Mouse (Mus musculus) hindbrain, embryonic 13.5 days (tissue): ENCODE measurements around the gene Hoxa1. TPM values are rescaled to one million over a fixed set of nuclear protein-coding genes. Genes with fewer than 3 reads are reported as not detected.
A peak's percentile ranks its signal among the peaks of the same experiment; 100 is the strongest.

Experiments
- ATAC-seq: fragments of 200-750 bp; cut with Nextera tagmentation; 2 replicates; pipeline ENCODE4 v1.8.0; 2017; ENCODE audit warnings: moderate TSS enrichment; ENCODE audit not compliant: low FRiP score
- H3K27ac ChIP-seq: fragments of 300-500 bp; sonication (generic); 2 replicates; pipeline ENCODE4 v1.5.1; 2015; ENCODE audit warnings: inconsistent platforms, mild to moderate bottlenecking, moderate library complexity
- H3K27me3 ChIP-seq: fragments of 300-500 bp; sonication (generic); 2 replicates; pipeline ENCODE4 v1.6.1; 2015; ENCODE audit warnings: mild to moderate bottlenecking, inconsistent platforms
- H3K36me3 ChIP-seq: fragments of 300-500 bp; sonication (generic); 2 replicates; pipeline ENCODE4 v1.6.1; 2015; ENCODE audit warnings: mild to moderate bottlenecking, inconsistent platforms
- H3K4me1 ChIP-seq: fragments of 300-500 bp; sonication (generic); replicated peaks from 2 replicates; pipeline ENCODE4 v1.6.1; 2015; ENCODE audit warnings: inconsistent platforms
- H3K4me2 ChIP-seq: fragments of 300-500 bp; sonication (generic); 2 replicates; pipeline ENCODE4 v1.6.1; 2015; ENCODE audit warnings: inconsistent platforms, mild to moderate bottlenecking, moderate library complexity
- H3K4me3 ChIP-seq: fragments of 300-500 bp; sonication (generic); 2 replicates; pipeline ENCODE4 v1.5.1; 2015; ENCODE audit warnings: mild to moderate bottlenecking, inconsistent platforms
- H3K9ac ChIP-seq: fragments of 300-500 bp; sonication (generic); 2 replicates; pipeline ENCODE4 v1.6.1; 2015; ENCODE audit warnings: mild to moderate bottlenecking, inconsistent platforms
- H3K9me3 ChIP-seq: fragments of 300-500 bp; sonication (generic); 2 replicates; pipeline ENCODE4 v1.6.1; 2016; ENCODE audit warnings: inconsistent platforms
- WGBS: fragments of 180-500 bp; shearing (Covaris S2); methylation state at CpG from one replicate; pipeline ENCODE4 v1.1.7; 2015; 5-methylcytosine and 5-hydroxymethylcytosine counted together
- polyA plus RNA-seq: library from polyadenylated mRNA; unstranded; fragments of >200 nt; fragmentation: Nextera tagmentation; extraction: Ambion mirVana; gene quantifications from 2 replicates; pipeline ENCODE4 v1.2.1, GENCODE M21; 2015

Hoxa1 gene
- polyA plus RNA-seq, 1 experiment from 2014 or later, result 2.0 TPM

DNA sequence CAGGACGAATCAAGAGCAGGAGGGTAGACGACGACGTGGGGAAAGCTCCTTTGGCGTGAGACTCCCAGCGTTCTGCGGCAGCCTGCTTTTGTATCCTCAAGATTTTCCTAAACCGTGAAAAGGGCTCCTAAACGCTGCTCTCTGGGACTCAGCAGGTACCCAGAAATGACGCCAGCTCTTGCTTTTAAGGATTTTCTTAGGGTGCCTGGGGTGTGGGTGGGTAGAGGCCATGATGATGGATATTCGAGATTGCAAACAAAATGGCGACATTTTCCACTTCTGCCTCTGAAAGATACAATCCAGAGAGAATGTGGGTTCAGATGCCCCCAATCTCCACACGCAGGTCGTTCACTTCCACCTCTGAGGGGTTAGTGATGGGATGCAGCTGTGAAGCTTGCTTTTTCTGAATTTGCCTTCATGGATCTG lies 9.6 kb upstream of the Hoxa1 start:
- Histone ChIP-seq H3K36me3 (peaks cover 3% of the 10 kb centered on the region; the same call in 1 of the 2 replicates), H3K4me1 (peaks cover 43% of the 10 kb centered on the region), H3K9ac (peak overlapping the region; percentile 100), H3K27me3 (peaks cover 36% of the 10 kb centered on the region), H3K27ac (peak overlapping the region; percentile 100), H3K9me3 (no peaks in the 10 kb centered on the region), H3K4me3 (peak overlapping the region; percentile 70), H3K4me2 (peak overlapping the region; percentile 88)
- no peak for ATAC-seq
- WGBS, result 2% methylated on average over 14 of the region's 14 CpGs

DNA sequence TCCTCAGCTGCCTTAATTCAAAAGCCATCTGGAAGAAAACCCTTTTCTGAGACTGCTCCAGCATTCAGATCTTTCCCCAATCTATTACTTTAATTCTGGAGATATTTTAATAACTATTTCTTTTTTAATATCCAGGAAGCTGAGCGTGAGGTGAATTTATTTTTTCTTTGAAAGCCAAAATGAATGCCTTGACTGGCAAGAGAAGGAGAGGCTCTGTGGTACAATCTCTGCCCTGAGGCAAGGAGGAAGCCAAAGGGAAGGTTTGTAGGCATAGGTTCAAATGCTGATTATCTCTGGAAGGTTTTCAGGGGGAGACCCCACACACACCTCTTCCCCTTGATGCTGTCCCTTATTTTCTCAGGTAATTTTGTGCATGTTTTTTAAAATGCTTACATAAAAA lies 9.1 kb upstream of the Hoxa1 start:
- Histone ChIP-seq H3K4me3 (peak overlapping the region; percentile 70), H3K27me3 (peaks cover 31% of the 10 kb centered on the region), H3K9ac (peak overlapping the region; percentile 100), H3K27ac (peak overlapping the region; percentile 100), H3K4me1 (peaks cover 38% of the 10 kb centered on the region), H3K36me3 (peaks cover 3% of the 10 kb centered on the region; the same call in 1 of the 2 replicates), H3K4me2 (peak overlapping the region; percentile 88), H3K9me3 (no peaks in the 10 kb centered on the region)
- ATAC-seq, result no peak
- 6% methylated on average over 1 of the region's 1 CpGs for WGBS

DNA sequence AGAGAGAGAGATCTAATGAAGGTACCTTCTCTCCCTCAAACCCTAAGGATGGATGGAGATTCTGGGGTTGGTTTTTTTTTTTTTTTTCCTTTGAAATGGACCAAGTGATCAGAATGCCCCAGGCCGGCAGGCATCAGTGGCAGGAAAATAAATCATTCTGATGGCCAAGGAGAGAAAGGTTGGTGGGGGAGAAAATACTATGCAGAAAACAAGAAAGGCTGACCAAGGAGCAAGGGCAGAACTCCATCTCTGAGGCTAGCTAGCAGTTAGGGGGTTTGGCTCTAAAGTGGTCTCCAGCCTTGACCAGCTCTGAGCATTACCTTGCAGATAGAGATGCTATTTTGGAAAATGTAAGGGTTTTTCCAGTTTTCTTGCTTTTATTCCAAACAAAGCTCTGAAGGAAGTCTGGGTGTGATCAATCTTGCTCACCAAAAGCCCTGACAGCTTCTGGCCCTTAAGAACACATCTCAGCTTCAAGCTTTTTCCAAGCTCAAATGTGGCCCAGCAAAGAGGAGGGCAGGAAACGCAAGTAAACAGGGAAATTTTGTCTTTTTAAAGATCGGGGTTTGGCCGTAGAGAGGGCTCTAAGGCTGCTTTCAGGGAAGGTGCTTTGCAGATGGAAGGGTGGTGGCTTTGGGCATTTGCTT lies 8.4 kb upstream of the Hoxa1 start:
- peaks cover 27% of the 10 kb centered on the region for H3K27me3 ChIP-seq

DNA sequence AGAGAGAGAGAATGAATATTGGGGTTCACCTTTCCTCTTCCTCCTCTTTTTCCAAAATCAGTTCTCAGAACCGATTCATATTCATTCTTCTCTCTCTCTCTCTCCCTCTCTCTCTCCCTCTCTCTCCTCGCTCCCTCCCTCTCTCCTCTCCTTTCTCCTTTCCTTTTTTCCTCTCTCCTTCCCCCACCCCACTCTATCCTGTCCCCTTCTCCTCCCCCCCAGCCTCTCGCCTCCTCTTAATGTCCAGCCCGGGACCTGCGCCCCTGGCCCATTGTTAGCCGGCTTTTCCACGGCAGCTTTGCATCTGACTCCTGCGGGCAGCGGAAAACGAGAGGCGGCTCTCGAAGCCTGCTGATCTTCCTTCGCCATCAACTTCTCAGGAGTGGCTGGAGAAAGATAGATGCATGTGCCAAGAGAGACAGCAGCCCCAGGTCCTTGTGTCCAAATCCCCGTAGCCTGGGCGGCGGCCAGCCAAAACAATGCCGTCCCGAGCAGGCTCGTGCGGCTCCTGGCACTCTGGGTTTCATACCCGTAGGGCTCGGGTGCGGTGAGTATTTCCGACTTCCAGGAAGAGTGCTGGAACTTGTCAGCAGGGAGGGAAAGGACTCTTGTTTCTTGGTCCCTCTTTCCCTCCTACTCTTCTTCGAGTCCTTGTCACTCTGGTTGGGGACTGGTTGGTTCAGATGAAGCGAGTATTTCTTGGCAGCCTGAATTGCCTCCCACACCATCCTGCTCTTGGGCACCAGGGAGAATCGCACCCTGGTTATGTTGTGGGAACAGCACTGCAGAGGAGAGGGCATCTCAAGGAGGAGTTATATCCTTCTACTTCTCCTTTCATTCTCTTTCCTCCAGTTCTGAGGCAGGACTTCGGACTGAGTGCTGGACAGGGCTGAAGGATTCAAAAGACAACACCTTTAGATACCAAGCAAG lies 7.6 kb upstream of the Hoxa1 start:
- Histone ChIP-seq H3K9ac (peak overlapping the region; percentile 100), H3K4me3 (peak overlapping the region; percentile 70), H3K27me3 (peaks cover 20% of the 10 kb centered on the region; the same call in 1 of the 2 replicates), H3K36me3 (peaks cover 3% of the 10 kb centered on the region; the same call in 1 of the 2 replicates), H3K4me1 (peaks cover 24% of the 10 kb centered on the region), H3K4me2 (peak overlapping the region; percentile 88), H3K27ac (peak overlapping the region; percentile 100), H3K9me3 (no peaks in the 10 kb centered on the region)
- under 1% methylated on average over 28 of the region's 28 CpGs for WGBS
- ATAC-seq, result no peak

More for the DNA sequence above, 8.4 kb upstream of the Hoxa1 start:
- H3K4me2 ChIP-seq, result peak overlapping the region; percentile 88
- no peak for ATAC-seq
- peaks cover 3% of the 10 kb centered on the region; the same call in 1 of the 2 replicates for H3K36me3 ChIP-seq
- no peaks in the 10 kb centered on the region for H3K9me3 ChIP-seq
- peaks cover 31% of the 10 kb centered on the region for H3K4me1 ChIP-seq
- H3K9ac ChIP-seq, result peak overlapping the region; percentile 100
- H3K27ac ChIP-seq, result peak overlapping the region; percentile 100
- 2% methylated on average over 4 of the region's 4 CpGs for WGBS
- peak overlapping the region; percentile 70 for H3K4me3 ChIP-seq

DNA sequence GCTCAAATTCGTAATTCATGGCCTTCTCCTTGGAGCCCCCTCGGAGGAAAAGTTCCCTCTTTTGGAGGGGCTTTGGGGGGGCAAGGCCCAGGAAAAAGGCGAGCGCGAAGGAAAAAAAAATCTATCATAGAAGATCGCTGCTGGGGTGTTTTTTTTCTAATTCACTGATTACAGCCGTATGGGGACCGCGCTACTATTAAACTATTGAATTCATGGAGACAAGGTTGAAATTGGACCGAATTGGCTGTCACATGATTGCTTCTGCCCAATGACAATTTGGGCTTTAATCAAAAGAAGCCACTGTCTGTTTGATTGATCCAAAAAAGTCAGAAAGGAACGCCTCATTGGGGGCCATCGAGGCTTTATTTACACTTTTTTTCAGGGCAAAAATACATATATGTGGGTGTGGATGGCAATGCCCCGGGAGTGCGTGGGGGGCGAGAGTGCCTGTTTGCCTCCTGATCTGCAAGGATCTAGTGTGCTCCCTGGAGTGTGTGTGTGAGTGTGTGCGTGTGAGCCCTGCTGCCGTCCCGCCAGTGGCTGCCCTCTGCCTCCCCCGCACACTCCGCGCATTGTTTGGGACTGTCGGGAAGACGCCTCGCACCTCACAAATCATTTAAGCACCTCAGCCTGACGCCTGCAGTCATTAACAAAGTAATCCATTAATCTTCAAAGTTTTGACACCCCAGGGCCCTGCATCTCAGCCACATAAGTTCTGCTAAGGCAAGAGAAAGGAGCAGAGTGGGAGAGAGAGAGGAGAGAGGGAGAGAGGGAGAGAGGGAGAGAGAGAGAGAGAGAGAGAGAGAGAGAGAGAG lies 6.7 kb upstream of the Hoxa1 start, which contains the start of gene Hoxa2:
Gene Hoxa2 (minus strand): TSS at position 206 of the 815 bp plus-strand sequence.
- peak within 1 kb of the TSS; percentile 100 for H3K9ac ChIP-seq
- H3K4me1 ChIP-seq, result peaks cover 24% of the 10 kb centered on the region
- peak within 1 kb of the TSS; percentile 70 for H3K4me3 ChIP-seq
- under 1% methylated on average over 25 of the region's 25 CpGs for WGBS
- ATAC-seq, result peak; percentile 74
- H3K4me2 ChIP-seq, result peak within 1 kb of the TSS; percentile 88
- no peaks in the 10 kb centered on the region for H3K9me3 ChIP-seq
- H3K27ac ChIP-seq, result peak within 1 kb of the TSS; percentile 100
- peaks cover 16% of the 10 kb centered on the region; the same call in 1 of the 2 replicates for H3K27me3 ChIP-seq
- peaks cover under 1% of the 10 kb centered on the region; the same call in 1 of the 2 replicates for H3K36me3 ChIP-seq

DNA sequence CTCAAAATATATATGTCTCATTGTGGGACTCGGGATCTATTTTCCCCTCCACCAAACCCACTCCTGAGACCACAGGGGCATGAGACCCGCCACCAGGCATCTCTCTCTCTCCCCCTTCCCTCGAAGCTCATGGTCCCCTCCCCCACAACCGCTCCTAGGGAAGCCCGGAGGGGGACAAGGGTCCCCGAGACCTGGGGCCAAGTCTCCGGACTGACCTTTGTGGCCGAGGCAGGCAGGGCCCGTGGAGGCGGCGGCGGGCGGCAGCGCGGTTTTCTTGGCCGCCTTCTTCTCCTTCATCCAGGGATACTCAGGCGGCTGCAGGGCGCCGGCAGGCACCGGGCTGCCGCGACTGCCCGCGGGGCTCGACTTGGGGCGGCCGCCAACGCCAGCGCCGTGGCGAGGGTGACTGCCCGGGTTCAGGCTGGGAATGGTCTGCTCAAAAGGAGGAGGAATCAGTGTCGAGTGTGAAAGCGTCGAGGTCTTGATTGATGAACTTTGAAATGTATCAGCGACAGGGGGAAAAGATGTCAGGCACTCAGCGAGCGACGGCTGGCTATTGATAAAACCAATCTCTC lies 6.0 kb upstream of the Hoxa1 start:
- peak overlapping the region; percentile 88 for H3K4me2 ChIP-seq

DNA sequence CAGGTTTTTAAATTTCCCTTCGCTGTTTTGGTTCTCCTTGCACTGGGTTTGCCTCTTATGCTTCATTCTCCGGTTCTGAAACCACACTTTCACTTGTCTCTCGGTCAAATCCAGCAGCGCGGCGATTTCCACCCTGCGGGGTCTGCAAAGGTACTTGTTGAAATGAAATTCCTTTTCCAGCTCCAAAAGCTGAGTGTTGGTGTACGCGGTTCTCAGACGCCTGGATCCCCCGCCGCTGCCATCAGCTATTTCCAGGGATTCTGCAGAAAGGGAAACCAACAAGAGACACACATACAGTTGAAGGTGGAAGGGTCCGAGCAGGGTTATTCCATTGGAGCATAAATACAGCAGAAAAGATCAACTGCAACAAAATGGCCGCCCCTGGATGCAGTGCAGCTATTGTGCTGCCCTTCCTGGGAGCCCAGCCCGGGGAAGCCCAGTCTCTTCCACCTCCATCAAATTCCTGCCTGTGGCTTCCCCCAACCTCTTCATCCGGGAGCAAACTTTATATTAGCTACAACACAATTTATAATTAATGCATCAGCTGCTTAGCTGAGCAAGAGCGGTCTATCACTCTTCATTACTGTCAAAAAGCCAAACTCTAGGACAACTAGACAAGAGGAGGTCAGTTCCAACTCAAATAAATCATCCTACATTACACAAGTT lies 5.4 kb upstream of the Hoxa1 start:
- H3K4me1 ChIP-seq, result peaks cover 26% of the 10 kb centered on the region

More for the DNA sequence above, 6.0 kb upstream of the Hoxa1 start:
- Histone ChIP-seq H3K36me3 (no peaks in the 10 kb centered on the region), H3K4me3 (peak overlapping the region; percentile 70), H3K4me1 (peaks cover 26% of the 10 kb centered on the region), H3K9me3 (no peaks in the 10 kb centered on the region), H3K27me3 (peaks cover 20% of the 10 kb centered on the region; the same call in 1 of the 2 replicates), H3K9ac (peak overlapping the region; percentile 100), H3K27ac (peak overlapping the region; percentile 100)
- under 1% methylated on average over 39 of the region's 39 CpGs for WGBS
- no peak for ATAC-seq

DNA sequence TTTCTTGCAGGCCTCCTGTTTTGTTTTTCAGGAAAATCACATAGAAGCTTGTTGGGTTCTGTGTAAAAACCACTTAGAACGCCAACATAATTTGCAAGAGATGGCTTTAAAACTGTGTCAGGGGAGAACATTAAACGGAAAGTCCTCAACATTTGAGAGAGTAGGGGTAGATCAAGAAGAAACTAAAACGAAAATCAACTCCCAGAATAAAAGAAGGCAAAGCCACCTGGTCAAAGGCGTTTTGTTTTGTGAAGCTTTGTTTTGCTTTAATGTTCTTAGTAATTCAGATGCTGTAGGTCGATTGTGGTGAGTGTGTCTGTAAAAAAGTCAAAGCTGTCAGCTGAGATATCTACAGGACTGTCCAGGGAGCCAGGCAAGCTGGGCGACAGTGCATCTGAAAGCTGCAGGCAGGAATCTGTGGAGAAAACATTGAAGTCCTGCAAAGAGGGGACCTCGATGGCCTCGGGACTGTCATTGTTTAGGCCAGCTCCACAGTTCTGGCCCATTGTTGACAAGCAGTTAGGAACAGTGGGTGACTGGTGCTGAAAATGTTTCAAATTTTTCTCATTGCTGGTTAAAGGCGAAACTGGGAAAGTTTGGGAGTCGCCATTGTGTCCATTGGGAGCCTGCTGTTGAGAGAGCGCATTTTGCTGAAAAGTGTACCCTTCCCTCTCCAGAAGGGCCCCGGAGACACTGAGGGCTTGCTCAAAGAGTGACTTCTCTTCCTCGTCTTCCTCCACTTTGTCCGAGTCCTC lies 4.7 kb upstream of the Hoxa1 start:
- H3K36me3 ChIP-seq, result no peaks in the 10 kb centered on the region
- no peak for ATAC-seq
- H3K4me3 ChIP-seq, result peak overlapping the region; percentile 70
- H3K27me3 ChIP-seq, result peaks cover 25% of the 10 kb centered on the region
- no peaks in the 10 kb centered on the region for H3K9me3 ChIP-seq
- peaks cover 29% of the 10 kb centered on the region for H3K4me1 ChIP-seq
- peak overlapping the region; percentile 100 for H3K9ac ChIP-seq
- H3K27ac ChIP-seq, result peak overlapping the region; percentile 100
- under 1% methylated on average over 14 of the region's 14 CpGs for WGBS
- peak overlapping the region; percentile 88 for H3K4me2 ChIP-seq

More for the DNA sequence above, 5.4 kb upstream of the Hoxa1 start:
- H3K4me3 ChIP-seq, result peak overlapping the region; percentile 70
- peak overlapping the region; percentile 88 for H3K4me2 ChIP-seq
- H3K36me3 ChIP-seq, result no peaks in the 10 kb centered on the region
- H3K27me3 ChIP-seq, result peaks cover 22% of the 10 kb centered on the region; the same call in 1 of the 2 replicates
- ATAC-seq, result no peak
- WGBS, result under 1% methylated on average over 17 of the region's 17 CpGs
- H3K27ac ChIP-seq, result peak overlapping the region; percentile 100
- H3K9ac ChIP-seq, result peak overlapping the region; percentile 100
- H3K9me3 ChIP-seq, result no peaks in the 10 kb centered on the region

DNA sequence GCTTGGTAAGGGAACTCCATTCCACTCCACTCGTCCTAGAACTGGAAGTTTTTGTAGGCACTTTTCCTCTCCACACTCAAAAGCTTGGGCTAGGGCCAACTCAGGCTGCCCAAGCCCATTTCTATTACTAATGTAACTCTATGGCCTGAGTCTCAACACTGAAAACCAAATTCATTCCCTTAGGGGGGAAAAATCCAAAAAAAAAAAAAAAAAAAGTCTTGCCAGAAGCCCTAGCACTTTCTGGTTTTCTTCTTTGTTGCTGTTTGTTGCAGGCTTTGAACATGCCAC lies 3.9 kb upstream of the Hoxa1 start:
- Histone ChIP-seq H3K4me1 (peaks cover 35% of the 10 kb centered on the region), H3K4me3 (peak overlapping the region; percentile 70), H3K4me2 (peak overlapping the region; percentile 88), H3K9me3 (no peaks in the 10 kb centered on the region), H3K9ac (peak overlapping the region; percentile 100), H3K27me3 (peaks cover 31% of the 10 kb centered on the region), H3K27ac (peak overlapping the region; percentile 87), H3K36me3 (no peaks in the 10 kb centered on the region)
- no peak for ATAC-seq
- WGBS, result 0% methylated on average over 1 of the region's 1 CpGs

DNA sequence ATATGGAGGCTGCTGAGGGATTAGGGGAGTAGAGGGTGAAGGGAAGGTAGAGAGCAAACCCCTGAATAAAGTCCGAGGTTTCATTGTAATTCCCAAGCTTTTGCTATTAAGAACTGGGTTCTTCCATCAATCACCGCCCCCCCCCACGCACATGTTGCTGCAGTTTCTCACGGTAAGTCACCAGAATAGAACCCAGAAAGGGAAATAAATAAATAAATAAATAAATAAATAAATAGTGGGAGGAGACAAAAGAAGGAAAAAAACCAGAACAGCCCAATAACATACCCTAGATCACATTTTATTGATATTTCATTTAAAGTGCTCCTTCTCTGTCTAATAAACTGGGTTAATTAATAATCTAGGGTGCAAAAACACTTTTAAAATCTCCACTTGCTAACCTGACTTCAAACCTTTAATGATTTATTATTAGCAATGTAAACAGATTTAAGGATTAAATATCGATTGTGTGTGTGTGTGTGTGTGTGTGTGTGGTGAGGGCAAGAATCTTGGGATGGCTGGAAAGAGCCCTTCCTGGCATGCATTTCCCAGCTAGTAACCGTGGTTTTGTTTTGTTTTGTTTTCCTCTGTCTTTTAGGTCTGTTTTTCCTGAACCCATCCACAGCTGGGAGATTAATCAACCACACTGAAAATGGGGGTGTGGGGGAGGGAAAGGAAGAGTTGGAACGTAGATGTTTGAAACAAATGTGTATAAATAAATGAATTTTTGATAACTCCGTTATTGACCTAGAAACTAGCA lies 3.4 kb upstream of the Hoxa1 start:
- ATAC-seq, result no peak
- WGBS, result 2% methylated on average over 8 of the region's 8 CpGs
- Histone ChIP-seq H3K4me2 (peak overlapping the region; percentile 88), H3K9ac (peak overlapping the region; percentile 100), H3K4me1 (peaks cover 40% of the 10 kb centered on the region), H3K27me3 (peaks cover 36% of the 10 kb centered on the region), H3K9me3 (no peaks in the 10 kb centered on the region), H3K27ac (peak overlapping the region; percentile 96), H3K36me3 (no peaks in the 10 kb centered on the region), H3K4me3 (peak overlapping the region; percentile 70)
